Mouse (Mus musculus) liver, postnatal 0 days (tissue): ENCODE results near the gene Galnt12.

Experiments
- CTCF ChIP-seq: sonication (generic); IDR thresholded peaks from 2 replicates; pipeline ENCODE4 v1.5.1; 2016; ENCODE audit warnings: antibody characterized with exemption, low read depth
- EP300 ChIP-seq: IDR thresholded peaks from 2 replicates; pipeline ENCODE4 v1.6.1; 2016; ENCODE audit warnings: antibody characterized with exemption, low read depth, mild to moderate bottlenecking

GRCm38 (mm10) chr4:47161756-47162587, 70.3 kb downstream of the Galnt12 start:
- TF ChIP-seq CTCF (no peak), EP300 (no peak)
